Mouse (Mus musculus) MEL (cell line): ENCODE results near the gene Hpn. TPM values are rescaled to one million over a fixed set of nuclear protein-coding genes. Genes with fewer than 3 reads are reported as not detected.

Experiments used
- DNase-seq: peaks from one replicate; pipeline ENCODE4 v3.0.0; 2011; ENCODE audit warnings: low read depth, low spot score
- H3K27ac ChIP-seq: 2 replicates; pipeline ENCODE4 v1.5.1; 2012; ENCODE audit warnings: low read depth, mild to moderate bottlenecking, control low read depth, low read length, moderate library complexity; ENCODE audit not compliant: control insufficient read depth
- H3K27me3 ChIP-seq, 2 experiments: fragments of 150-350 bp in 1 of 2; sonication (generic) in 1 of 2; 2 replicates each; pipeline ENCODE4 v1.6.1; 2012; ENCODE audit warnings: low read length in 2 of 2, mild to moderate bottlenecking in 2 of 2, improper control_type of control experiment in 1 of 2, moderate library complexity in 1 of 2; ENCODE audit not compliant: insufficient read depth in 2 of 2, control insufficient read depth in 1 of 2
- H3K36me3 ChIP-seq, 2 experiments: 2 replicates each; pipeline ENCODE4 v1.6.1; 2012 to 2014; ENCODE audit warnings: low read length in 2 of 2, improper control_type of control experiment in 1 of 2, inconsistent platforms in 1 of 2, mild to moderate bottlenecking in 1 of 2; ENCODE audit not compliant: insufficient read depth in 2 of 2, control insufficient read depth in 1 of 2
- H3K4me1 ChIP-seq, 2 experiments: fragments of 150-350 bp in 1 of 2; sonication (generic) in 1 of 2; 2 replicates each; pipeline ENCODE4 v1.6.1; 2012; ENCODE audit warnings: low read length in 2 of 2, improper control_type of control experiment in 1 of 2, mild to moderate bottlenecking in 1 of 2; ENCODE audit not compliant: insufficient read depth in 2 of 2, control insufficient read depth in 1 of 2
- H3K4me3 ChIP-seq, 2 experiments: fragments of 150-350 bp in 1 of 2; sonication (generic) in 1 of 2; 2 replicates each; pipeline ENCODE4 v1.5.1; 2012; ENCODE audit warnings: low read depth in 2 of 2, low read length in 2 of 2, mild to moderate bottlenecking in 2 of 2, moderate library complexity in 2 of 2, control low read depth in 1 of 2, improper control_type of control experiment in 1 of 2; ENCODE audit not compliant: control insufficient read depth in 1 of 2, insufficient read depth in 1 of 2
- H3K79me2 ChIP-seq: 2 replicates; pipeline ENCODE4 v1.6.1; 2012; ENCODE audit warnings: mild to moderate bottlenecking, low read length, moderate library complexity; ENCODE audit not compliant: control insufficient read depth, poor library complexity, insufficient read depth
- H3K9ac ChIP-seq: 2 replicates; pipeline ENCODE4 v1.6.1; 2012; ENCODE audit warnings: low read depth, mild to moderate bottlenecking, control low read depth, low read length, moderate library complexity; ENCODE audit not compliant: control insufficient read depth, poor library complexity, severe bottlenecking
- H3K9me3 ChIP-seq: fragments of 150-350 bp; sonication (generic); replicated peaks from 2 replicates; pipeline ENCODE4 v1.6.1; 2012; ENCODE audit warnings: mild to moderate bottlenecking, low read length, improper control_type of control experiment, moderate library complexity; ENCODE audit not compliant: insufficient read depth
- CHD1 ChIP-seq: IDR thresholded peaks from 2 replicates; pipeline ENCODE4 v1.6.1; 2012; ENCODE audit warnings: low read depth, mild to moderate bottlenecking, inconsistent platforms, low read length, improper control_type of control experiment
- CTCF ChIP-seq, 3 experiments: IDR thresholded peaks in 2 of 3; conservative IDR thresholded peaks in 1 of 3; 2 replicates each; pipeline ENCODE4 v1.5.1; 2011 to 2012; ENCODE audit warnings: low read length in 3 of 3, low read depth in 2 of 3, mild to moderate bottlenecking in 2 of 3, improper control_type of control experiment in 1 of 3, inconsistent platforms in 1 of 3, mixed read lengths in 1 of 3, moderate library complexity in 1 of 3; ENCODE audit not compliant: control insufficient read depth in 1 of 3, insufficient read depth in 1 of 3, poor library complexity in 1 of 3, severe bottlenecking in 1 of 3
- E2F4 ChIP-seq: IDR thresholded peaks from 2 replicates; pipeline ENCODE4 v1.6.1; 2011; ENCODE audit warnings: low read depth, low read length, improper control_type of control experiment, borderline replicate concordance
- ELF1 ChIP-seq: IDR thresholded peaks from 2 replicates; pipeline ENCODE4 v1.6.1; 2014; ENCODE audit warnings: low read depth, mild to moderate bottlenecking, inconsistent platforms, low read length, improper control_type of control experiment, moderate library complexity
- EP300 ChIP-seq, 2 experiments: IDR thresholded peaks; 2 replicates each; pipeline ENCODE4 v1.6.1; 2011; ENCODE audit warnings: improper control_type of control experiment in 2 of 2, low read length in 2 of 2, low read depth in 1 of 2, mild to moderate bottlenecking in 1 of 2
- ETS1 ChIP-seq: IDR thresholded peaks from 2 replicates; pipeline ENCODE4 v1.6.1; 2012; ENCODE audit warnings: low read depth, mild to moderate bottlenecking, inconsistent platforms, low read length, improper control_type of control experiment, moderate library complexity
- GATA1 ChIP-seq: IDR thresholded peaks from 2 replicates; pipeline ENCODE4 v1.6.1; 2011; ENCODE audit warnings: low read depth, low read length, improper control_type of control experiment
- KAT2A ChIP-seq: conservative IDR thresholded peaks from 2 replicates; pipeline ENCODE4 v1.6.1; 2012; ENCODE audit warnings: low read depth, low read length, improper control_type of control experiment, inconsistent platforms
- MAFK ChIP-seq: IDR thresholded peaks from 2 replicates; pipeline ENCODE4 v1.6.1; 2011; ENCODE audit warnings: low read depth, mild to moderate bottlenecking, low read length, improper control_type of control experiment, borderline replicate concordance
- MXI1 ChIP-seq: IDR thresholded peaks from 2 replicates; pipeline ENCODE4 v1.6.1; 2011; ENCODE audit warnings: mild to moderate bottlenecking, low read depth, low read length, improper control_type of control experiment
- NELFE ChIP-seq: IDR thresholded peaks from 2 replicates; pipeline ENCODE4 v1.6.1; 2011; ENCODE audit warnings: low read depth, low read length, improper control_type of control experiment
- POLR2A ChIP-seq, 2 experiments: IDR thresholded peaks; 2 replicates each; pipeline ENCODE4 v1.6.1; 2011 to 2012; ENCODE audit warnings: low read length in 2 of 2, mild to moderate bottlenecking in 2 of 2, control low read depth in 1 of 2, improper control_type of control experiment in 1 of 2, low read depth in 1 of 2, moderate library complexity in 1 of 2; ENCODE audit not compliant: control insufficient read depth in 1 of 2, insufficient read depth in 1 of 2, poor library complexity in 1 of 2
- RAD21 ChIP-seq: IDR thresholded peaks from 2 replicates; pipeline ENCODE4 v1.6.1; 2011; ENCODE audit warnings: mild to moderate bottlenecking, low read depth, low read length, improper control_type of control experiment
- RCOR1 ChIP-seq: IDR thresholded peaks from 2 replicates; pipeline ENCODE4 v1.6.1; 2012; ENCODE audit warnings: low read depth, mild to moderate bottlenecking, inconsistent platforms, low read length, improper control_type of control experiment
- SIN3A ChIP-seq: IDR thresholded peaks from 2 replicates; pipeline ENCODE4 v1.6.1; 2012; ENCODE audit warnings: low read length, improper control_type of control experiment, inconsistent platforms
- SMC3 ChIP-seq: IDR thresholded peaks from 2 replicates; pipeline ENCODE4 v1.6.1; 2011; ENCODE audit warnings: low read depth, low read length, improper control_type of control experiment
- TAL1 ChIP-seq: IDR thresholded peaks from 2 replicates; pipeline ENCODE4 v1.6.1; 2012; ENCODE audit warnings: mild to moderate bottlenecking, inconsistent platforms, low read length, moderate library complexity, mixed read lengths
- TBP ChIP-seq: IDR thresholded peaks from 2 replicates; pipeline ENCODE4 v1.8.0; 2011; ENCODE audit warnings: low read depth, low read length, improper control_type of control experiment
- TCF12 ChIP-seq: IDR thresholded peaks from 2 replicates; pipeline ENCODE4 v1.6.1; 2014; ENCODE audit warnings: low read depth, mild to moderate bottlenecking, inconsistent platforms, low read length, improper control_type of control experiment, moderate library complexity
- USF2 ChIP-seq, 2 experiments: IDR thresholded peaks; 2 replicates each; pipeline ENCODE4 v1.6.1; 2011 to 2012; ENCODE audit warnings: improper control_type of control experiment in 2 of 2, low read length in 2 of 2, borderline replicate concordance in 1 of 2, inconsistent platforms in 1 of 2, low read depth in 1 of 2, mild to moderate bottlenecking in 1 of 2; ENCODE audit not compliant: insufficient read depth in 1 of 2
- ZMIZ1 ChIP-seq: IDR thresholded peaks from 2 replicates; pipeline ENCODE4 v1.6.1; 2012; ENCODE audit warnings: low read depth, mild to moderate bottlenecking, inconsistent platforms, low read length, improper control_type of control experiment, moderate library complexity
- ZNF384 ChIP-seq: IDR thresholded peaks from 2 replicates; pipeline ENCODE4 v1.6.1; 2012; ENCODE audit warnings: low read depth, mild to moderate bottlenecking, inconsistent platforms, low read length, improper control_type of control experiment
- polyA plus RNA-seq, 2 experiments: library from polyadenylated mRNA; stranded (reverse) in 1 of 2; unstranded in 1 of 2; fragments of >175 nt in 1 of 2; fragments of >200 nt in 1 of 2; gene quantifications; 2 replicates each; pipeline versions ENCODE4 v1.2.1 to v1.2.4; 2012; ENCODE audit warnings: low replicate concordance in 2 of 2, low read depth in 1 of 2; ENCODE audit not compliant: insufficient read length in 2 of 2, insufficient read depth in 1 of 2, missing spikeins in 1 of 2
- total RNA-seq: library from RNA; depleted of rRNA; stranded (reverse); fragments of 300-350 nt; gene quantifications from 2 replicates; pipeline ENCODE4 v1.2.3, GENCODE M21; 2012

The Hpn gene
- total and polyA plus RNA-seq, 3 experiments: 1.1 to 1.6 TPM; not detected in 1

DNA sequence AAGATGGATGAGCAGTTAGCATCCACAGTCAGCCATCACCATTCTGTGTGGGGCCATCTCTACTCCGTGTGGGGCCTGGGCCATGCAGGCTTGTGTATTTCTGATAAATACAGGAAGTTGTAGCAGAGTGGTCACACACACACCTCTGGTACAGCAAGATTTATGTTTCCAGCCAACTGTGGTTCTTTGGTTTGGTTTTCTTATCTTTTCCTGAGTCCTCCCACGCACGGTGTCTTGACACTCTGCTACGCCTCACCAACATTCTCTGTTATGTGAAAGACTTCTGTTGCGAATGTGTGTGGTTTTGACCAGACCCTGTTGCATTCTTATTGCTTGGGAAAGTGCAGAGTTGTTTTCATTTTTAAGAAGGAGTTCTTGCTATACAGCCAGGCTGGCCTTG, 45.7 kb upstream of the Hpn start:
- Histone ChIP-seq H3K27me3 (no peaks in the 10 kb centered on the region), H3K36me3 (peaks cover 0 to 13% of the 10 kb centered on the region in 2 experiments; a peak in 2 of 4 replicates), H3K79me2 (no peaks in the 10 kb centered on the region), H3K4me1 (peaks cover 0 to 23% of the 10 kb centered on the region in 2 experiments; a peak in 2 of 4 replicates), H3K4me3 (no peak overlapping the region), H3K9me3 (no peaks in the 10 kb centered on the region), H3K9ac (no peak overlapping the region), H3K27ac (peak overlapping the region; percentile 50)
- TF ChIP-seq GATA1 (peak; percentile 92), RCOR1 (peak; percentile 96), E2F4 (no peak), POLR2A (IDR thresholded peaks at IDR 0.05; ENCODE audit: control insufficient read depth in 1 of 2, insufficient read depth in 1 of 2, low read depth in 1 of 2, low read length in 2 of 2, poor library complexity in 1 of 2) (no peak), ZNF384 (no peak), ELF1 (no peak), MXI1 (0 out of 2 replicates have a peak, but pooled peaks have one; percentile 27), TAL1 (peak; percentile 75), ZMIZ1 (no peak), EP300 (IDR thresholded peaks at IDR 0.05; ENCODE audit: low read depth in 1 of 2, low read length in 2 of 2) (peak; percentile 87 to 90), MAFK (no peak; the same call in 1 of the 2 replicates), TCF12 (peak; percentile 79), ETS1 (peak; percentile 49), USF2 (IDR thresholded peaks at IDR 0.05; ENCODE audit: borderline replicate concordance in 1 of 2, insufficient read depth in 1 of 2, low read depth in 1 of 2, low read length in 2 of 2) (no peak), CHD1 (no peak), SIN3A (peak; percentile 76)
- peak; percentile 84 for DNase-seq

DNA sequence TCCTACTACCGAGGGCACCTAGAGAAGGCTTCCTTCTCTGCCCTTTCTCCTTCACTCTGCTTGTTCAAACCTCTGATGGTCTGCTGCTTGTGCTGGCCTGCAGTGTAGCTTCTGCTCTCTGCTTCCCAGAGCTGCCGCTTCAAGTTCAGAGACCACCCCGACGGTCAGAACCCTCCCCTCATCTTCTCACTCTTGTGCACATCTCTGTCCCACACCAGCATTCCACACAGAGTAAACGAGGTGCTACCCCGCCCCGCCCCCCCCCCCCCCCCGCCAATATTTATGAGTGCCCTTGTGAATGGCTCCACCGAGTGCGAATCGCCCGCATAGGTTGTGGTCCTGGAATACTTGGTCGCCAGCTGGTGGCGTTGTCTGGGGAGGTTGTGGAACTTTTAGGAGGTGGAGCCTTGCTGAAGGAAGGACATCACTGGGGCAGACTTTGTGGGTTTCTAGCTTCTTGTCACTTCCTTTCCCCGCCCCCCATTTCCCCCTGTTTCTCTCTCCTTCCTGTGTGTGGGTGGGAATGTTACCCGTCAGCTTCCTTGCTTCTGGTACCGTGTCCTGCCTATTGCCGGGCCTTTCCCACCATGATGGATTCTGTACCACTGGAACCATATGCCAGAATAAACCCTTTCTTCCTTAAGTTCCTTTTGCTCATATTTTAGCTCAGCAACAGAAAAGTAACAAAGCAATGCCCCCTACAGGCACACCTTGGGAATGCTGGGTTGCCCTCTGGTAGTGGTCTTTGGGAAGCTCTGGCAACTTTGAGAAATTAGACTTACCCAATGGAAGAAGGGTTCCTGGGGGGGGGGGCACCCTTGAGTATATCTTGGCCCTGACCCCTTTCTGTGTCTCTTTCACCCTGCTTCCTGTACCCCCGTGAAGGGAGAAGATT, 41.2 kb upstream of the Hpn start:
- peaks cover 0 to 27% of the 10 kb centered on the region in 2 experiments; a peak in 2 of 4 replicates for H3K4me1 ChIP-seq
- peak; percentile 65 for DNase-seq

More for the DNA sequence above, 41.2 kb upstream of the Hpn start:
- Histone ChIP-seq H3K27ac (no peak overlapping the region), H3K27me3 (no peaks in the 10 kb centered on the region), H3K9ac (no peak overlapping the region), H3K4me3 (0 out of 4 replicates have a peak overlapping the region, but pooled peaks of 1 of the 2 experiments have one; percentile 14), H3K79me2 (no peaks in the 10 kb centered on the region; the same call in 1 of the 2 replicates), H3K9me3 (no peaks in the 10 kb centered on the region), H3K36me3 (peaks cover 0 to 12% of the 10 kb centered on the region in 2 experiments; a peak in 2 of 4 replicates)
- TF ChIP-seq SMC3: peak; percentile 1; the same call in 1 of the 2 replicates
- TF ChIP-seq POLR2A (IDR thresholded peaks at IDR 0.05; ENCODE audit: control insufficient read depth in 1 of 2, insufficient read depth in 1 of 2, low read depth in 1 of 2, low read length in 2 of 2, poor library complexity in 1 of 2): peak in 1 of 2 experiments; percentile 33; a peak in 1 of 4 replicates
- TF ChIP-seq KAT2A: no peak
- no peak for TF ChIP-seq NELFE
- no peak for TF ChIP-seq TBP
- TF ChIP-seq CTCF (IDR thresholded peaks at IDR 0.05 in 2 of 3, conservative IDR thresholded peaks at IDR 0.05 in 1 of 3; ENCODE audit: control insufficient read depth in 1 of 3, insufficient read depth in 1 of 3, low read depth in 2 of 3, low read length in 3 of 3, poor library complexity in 1 of 3, severe bottlenecking in 1 of 3): peak; percentile 39 to 47 (median 41); a peak in 5 of 6 replicates
- TF ChIP-seq RAD21: peak; percentile 24
- TF ChIP-seq EP300 (IDR thresholded peaks at IDR 0.05; ENCODE audit: low read depth in 1 of 2, low read length in 2 of 2): no peak
